Mouse (Mus musculus) heart, adult 11 months (tissue): ENCODE data around the gene Olfr1221.
"Not testable (repeated sequence)": the region's sequence is repeated elsewhere in the genome, so short reads cannot be mapped to it uniquely, and the experiment has no call there.

Experiments
- DNase-seq: peaks from one replicate; pipeline ENCODE4 v3.0.0; 2022

Olfr1221 gene

DNA sequence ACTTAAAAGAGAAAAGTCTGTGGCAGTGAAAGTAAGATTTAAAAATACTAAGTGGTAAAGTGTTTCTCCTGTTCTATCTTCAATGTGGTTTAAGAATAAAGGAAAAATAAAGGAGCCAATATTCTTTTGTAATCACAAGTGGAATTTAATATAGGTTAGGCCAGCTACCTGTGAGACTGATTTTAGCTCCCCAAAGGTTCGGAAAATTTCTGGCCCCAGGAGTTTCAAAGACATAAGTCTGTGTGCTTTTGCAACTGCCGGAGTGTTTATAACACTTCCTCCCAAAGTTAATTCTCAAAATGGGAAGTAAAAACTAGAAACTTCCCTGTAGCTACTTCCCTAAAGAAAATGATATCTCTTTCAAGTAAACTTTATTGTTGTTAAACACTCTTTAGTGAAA, at the start of gene Olfr1221:
TSS of gene Olfr1221 (minus strand) at position 101 of the 400 bp plus-strand sequence.
- no peak for DNase-seq

DNA sequence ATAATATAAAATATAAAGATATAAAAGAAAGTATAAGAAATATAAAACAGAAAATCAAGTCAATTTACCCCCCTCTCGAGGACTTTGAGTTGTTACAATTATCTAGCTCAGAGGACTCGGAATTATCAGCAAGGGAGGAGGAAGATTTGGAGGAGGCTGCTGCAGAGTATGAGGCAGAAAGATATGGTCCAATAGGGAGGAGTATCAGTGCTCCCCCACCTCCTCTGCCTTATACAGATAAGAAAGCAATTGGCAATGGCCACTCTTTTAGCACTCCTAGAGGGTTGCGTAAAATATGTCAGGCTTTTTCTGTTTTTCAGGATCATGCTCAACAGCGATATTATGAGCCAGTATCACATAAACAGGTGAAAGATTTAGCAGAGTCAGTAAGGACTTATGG, 47.6 kb upstream of the Olfr1221 start:
- not testable (repeated sequence) for DNase-seq

DNA sequence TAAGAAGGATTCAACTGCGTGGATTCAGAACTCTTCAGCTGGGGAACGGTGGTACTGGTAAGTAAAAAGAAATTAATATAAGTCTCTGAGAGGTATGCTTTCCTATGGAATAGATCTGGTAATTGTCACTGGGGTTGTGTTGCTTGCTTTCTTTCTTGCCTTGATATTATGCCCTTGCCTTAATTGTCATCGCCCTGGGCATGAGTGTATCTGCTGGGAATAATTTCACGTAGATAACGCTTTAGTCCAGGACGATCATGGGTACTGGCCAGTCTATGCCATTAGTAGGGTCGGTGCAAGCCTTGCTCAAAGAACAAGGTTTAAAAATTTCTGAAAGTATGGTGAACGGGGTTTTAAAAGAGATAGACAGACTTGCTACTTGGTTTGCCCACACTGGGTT, 46.9 kb upstream of the Olfr1221 start, which contains the start of gene Olfr1224-ps1:
TSS of gene Olfr1224-ps1 (minus strand) at position 101 of the 400 bp plus-strand sequence.
- not testable (repeated sequence) for DNase-seq

DNA sequence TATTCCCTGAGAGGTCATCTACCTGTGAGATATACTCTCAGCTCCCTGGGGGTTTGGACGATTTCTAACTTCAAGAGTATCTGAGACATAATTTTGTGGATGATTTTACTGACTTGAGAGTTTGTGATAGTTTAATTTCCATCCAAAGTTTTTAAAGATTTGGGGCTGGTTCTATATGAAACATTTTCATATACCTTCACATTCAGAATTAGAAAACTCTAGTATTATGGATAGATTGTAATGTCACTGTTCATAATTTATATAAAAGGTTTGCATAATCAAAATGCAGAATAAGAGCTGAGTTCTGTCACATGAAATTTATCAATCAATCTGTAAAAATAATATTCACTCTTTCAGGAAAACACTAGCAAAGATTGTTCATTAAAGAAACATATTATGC, 34.4 kb upstream of the Olfr1221 start, which contains the start of gene Olfr1223:
TSS of gene Olfr1223 (minus strand) at position 101 of the 400 bp plus-strand sequence.
- DNase-seq = no peak

DNA sequence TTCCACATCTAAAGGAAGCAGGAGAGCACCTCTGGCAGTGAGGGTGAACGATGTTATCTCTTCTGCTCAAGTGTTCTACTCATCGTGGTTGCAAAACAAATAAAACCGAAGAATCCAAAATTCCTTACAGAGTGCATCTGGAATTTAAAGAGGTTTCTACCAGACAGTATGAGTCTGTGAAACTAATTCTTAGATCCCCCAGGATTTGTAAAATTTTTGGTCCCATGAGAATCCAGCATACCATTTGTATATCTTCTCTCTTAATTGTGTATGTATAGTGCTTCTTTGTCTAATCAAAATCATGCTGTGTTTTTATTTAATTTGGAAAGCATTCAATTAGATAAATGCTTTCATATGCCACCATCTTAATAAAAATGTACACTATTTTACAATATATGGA, 15.9 kb upstream of the Olfr1221 start, which contains the start of gene Olfr1222:
TSS of gene Olfr1222 (minus strand) at position 101 of the 400 bp plus-strand sequence.
- DNase-seq = no peak

DNA sequence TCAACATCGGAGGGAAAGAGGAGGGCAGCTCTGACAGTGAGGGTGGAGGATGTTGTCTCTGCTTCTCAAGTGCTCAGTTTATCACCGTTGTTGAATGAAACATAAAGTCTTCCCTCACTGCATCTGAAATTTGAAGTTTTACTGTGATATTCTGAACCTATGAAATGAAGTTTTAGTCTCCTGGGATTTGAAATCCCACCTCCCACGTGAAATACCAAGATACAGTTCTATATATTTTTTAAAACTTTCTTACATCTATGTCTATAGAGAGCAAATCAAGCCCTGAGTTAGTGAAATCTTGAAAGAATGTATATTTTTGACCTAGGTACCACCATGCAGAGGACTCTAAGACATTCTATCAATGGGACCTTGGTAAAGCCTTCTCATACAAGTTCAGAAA, 10.3 kb downstream of the Olfr1221 start, which contains the start of gene Olfr1220:
TSS of gene Olfr1220 (minus strand) at position 101 of the 400 bp plus-strand sequence.
- DNase-seq = no peak

DNA sequence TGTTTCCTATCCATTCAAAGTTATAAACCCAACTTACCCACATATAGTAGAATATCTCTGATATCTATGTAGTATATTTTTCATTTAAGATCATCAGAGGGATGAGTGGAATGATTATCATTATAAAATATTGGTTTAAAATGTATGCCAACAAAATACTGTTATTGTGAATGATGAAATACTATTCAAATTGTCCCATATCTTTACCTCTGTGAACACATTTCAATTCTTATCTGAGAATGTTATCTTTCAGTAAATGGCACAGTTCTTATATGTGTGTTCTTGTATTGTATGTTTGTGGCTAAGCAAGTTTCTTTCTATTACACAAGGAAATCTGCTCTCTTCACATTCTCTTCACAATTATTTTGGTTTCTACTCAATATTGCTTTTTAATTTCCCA, 11.4 kb downstream of the Olfr1221 start:
- no peak for DNase-seq

DNA sequence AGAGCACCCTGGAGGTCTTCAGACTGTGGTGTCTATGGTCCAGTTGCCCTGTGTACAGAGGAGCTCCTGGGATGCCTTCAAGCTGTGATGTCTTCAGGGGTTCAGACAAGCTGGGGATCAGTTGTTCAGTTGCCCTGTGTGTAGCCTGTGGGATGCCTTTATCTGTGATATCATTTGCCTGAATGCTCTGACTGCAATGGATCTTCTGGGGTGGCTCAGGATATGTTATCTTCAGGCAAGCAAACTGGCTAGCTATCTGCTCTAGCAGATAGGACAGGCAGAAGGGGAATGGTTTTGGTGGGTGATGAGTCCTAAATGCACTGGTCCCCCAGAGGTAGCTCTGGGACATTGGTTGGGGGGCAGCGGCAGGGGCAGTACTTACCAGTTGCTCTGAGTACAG, 23.2 kb downstream of the Olfr1221 start:
- no peak for DNase-seq

DNA sequence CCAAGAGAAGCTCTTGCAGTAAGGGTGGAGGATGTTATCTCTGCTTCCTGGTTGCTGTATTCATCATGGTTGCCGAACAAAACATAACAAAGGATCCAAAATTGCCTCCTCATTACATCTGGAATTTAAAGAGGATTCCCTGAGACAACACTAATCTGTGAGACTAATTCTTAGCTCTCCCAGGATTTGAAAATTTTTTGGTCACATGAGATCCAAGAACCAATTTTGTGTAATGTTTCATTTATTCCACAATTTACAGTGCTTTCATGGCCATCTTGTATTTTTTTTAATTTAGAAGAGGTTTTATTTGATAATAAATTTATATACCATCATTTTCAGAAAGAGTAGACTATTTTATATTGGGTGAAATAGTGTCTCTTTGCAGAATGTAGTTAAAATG, 33.7 kb downstream of the Olfr1221 start, which contains the start of gene Olfr1219:
TSS of gene Olfr1219 (minus strand) at position 101 of the 400 bp plus-strand sequence.
- DNase-seq = no peak

DNA sequence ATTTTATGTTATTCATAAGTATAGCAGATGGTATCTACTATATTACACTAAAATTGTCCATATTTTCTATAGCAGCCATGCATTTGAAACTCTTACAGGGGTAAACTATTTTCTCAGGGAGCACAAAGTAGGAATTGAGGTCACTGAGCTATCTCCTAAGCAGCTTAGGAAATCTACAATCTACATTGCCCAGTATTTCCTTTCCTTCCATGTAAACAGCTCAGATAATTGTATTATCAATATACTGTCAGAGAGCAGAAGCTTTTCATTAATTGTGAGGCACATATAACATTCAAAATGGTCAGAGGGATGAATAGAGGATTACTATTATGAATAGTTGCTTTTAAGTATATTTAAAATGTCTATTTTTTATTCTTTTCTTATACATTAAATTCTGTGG, 35.6 kb downstream of the Olfr1221 start:
- no peak for DNase-seq

DNA sequence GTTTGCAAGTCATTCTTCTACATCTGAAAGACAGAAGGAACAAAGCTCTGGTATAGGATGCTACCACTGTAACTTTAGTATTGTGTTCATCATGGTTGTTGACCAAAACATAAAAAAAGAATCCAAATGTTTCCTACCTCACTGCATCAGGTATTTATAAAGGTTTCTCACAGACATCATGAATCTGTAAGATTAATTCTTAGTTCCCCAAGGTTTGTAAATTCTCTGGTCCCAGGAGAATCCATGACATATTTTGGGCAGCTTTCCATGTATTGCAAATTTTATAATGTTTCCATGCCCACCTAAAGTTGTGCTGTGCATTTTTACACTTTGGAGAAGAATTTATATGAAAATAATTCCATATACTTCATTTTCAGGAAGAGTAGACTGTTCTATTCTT, 56.0 kb downstream of the Olfr1221 start, which contains the start of gene Olfr1218:
TSS of gene Olfr1218 (minus strand) at position 101 of the 400 bp plus-strand sequence.
- no peak for DNase-seq
